Mouse (Mus musculus) left cerebral cortex, adult 18-20 months (tissue): ENCODE results near the gene Mpg. TPM values are rescaled to one million over a fixed set of nuclear protein-coding genes. Genes with fewer than 3 reads are reported as not detected.
A peak's percentile ranks its signal among the peaks of the same experiment; 100 is the strongest.
"Not testable (repeated sequence)": the region's sequence is repeated elsewhere in the genome, so short reads cannot be mapped to it uniquely, and the experiment has no call there.

ENCODE experiments used
- DNase-seq, 2 experiments: peaks; one replicate each; pipeline ENCODE4 v3.0.0; 2021 to 2022; ENCODE audit warnings: low spot score in 2 of 2, mixed read lengths in 1 of 2
- total RNA-seq, 2 experiments: library from RNA; stranded (reverse); gene quantifications; 2 replicates each; pipeline ENCODE4 v1.2.3; 2021

Gene Mpg
- total RNA-seq, 2 experiments from 2014 or later, result 18.2 to 21.3 TPM

DNA sequence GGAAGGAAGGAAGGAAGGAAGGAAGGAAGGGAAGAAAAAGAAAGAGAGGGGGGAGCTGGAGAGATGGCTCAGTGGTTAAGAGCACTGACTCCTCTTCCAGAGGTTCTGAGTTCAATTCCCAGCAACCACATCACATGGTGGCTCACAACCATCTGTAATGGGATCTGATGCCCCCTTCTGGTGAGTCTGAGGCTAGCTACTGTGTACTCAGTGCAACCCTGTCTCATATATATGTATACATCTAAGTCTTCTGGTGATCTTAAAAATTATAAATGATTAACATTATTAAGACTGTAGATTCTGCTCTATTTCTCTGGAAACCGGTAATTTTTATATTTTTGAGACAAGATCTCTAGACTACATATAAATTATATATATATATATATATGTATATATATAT is 25.3 kb upstream of the Mpg start:
- DNase-seq, result not testable (repeated sequence)

DNA sequence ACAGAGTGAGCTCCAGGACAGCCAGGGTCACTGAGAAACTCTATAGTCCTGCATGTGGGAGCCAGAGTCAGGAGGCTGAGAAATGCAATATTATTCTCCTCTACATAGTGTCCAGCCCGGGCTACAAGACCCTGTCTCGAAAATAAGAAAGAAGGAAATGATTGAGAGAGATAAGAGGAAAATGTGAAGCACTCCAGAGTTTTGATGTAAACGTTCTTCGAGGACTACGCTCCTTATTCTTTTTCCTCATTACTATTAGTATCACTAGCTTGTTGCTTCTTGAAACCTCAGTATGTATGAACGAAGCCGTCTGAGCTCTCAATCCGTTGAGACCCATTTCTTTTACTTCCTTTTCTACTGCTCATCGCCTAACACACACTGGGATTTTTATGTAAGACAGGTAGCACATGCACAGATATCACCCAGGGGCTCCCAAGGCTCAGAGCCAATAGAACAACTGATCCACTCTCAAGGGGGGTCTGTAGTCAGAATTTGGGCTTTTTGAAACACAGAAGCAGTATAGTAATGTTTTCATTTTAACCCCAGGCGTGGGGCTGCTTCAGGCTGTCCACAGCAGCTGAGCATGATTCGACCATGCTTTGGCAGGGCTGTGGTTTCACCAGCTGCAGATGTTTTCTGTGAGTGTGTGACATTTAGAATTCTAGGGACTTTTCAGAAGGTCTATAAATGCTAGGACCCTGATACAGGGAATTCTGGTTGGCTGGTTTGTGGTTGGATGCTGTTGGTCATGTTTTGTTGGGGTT is 24.2 kb upstream of the Mpg start:
- DNase-seq, result no peak

GRCm38 (mm10) chr11:32205058-32205873 is 21.0 kb upstream of the Mpg start, which contains the start of gene Snrnp25:
TSS of gene Snrnp25 (plus strand) at chr11:32205415.
- peak; percentile 93 to 95 for DNase-seq

DNA sequence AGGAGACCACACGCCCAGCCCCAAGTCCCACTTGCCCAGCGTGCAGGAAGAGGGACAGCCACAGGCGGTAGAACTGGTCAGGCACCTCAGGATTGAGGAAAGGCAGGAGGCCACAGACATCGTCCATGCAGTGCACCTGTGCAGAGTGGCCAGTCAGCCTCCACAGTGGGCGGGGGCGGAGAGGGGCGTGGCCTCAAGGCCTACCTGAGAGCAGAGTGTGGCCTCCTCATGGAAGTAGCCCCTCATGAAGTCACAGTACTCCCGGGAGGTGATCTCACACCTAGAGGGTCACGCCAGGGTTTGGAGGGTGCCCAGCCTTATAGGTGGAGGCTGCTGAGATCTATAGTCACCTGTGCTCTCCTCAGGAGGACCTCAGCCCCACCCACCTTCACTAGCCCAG is 15.7 kb upstream of the Mpg start:
- no peak for DNase-seq

GRCm38 (mm10) chr11:32215372-32216162 is 10.7 kb upstream of the Mpg start:
- no peak for DNase-seq

- DNase-seq, result peak; percentile 67 to 78
These were observed 9.5 kb upstream of the Mpg start for GRCm38 (mm10) chr11:32216851-32217250.

GRCm38 (mm10) chr11:32218501-32219050 is 7.7 kb upstream of the Mpg start:
- no peak for DNase-seq

DNA sequence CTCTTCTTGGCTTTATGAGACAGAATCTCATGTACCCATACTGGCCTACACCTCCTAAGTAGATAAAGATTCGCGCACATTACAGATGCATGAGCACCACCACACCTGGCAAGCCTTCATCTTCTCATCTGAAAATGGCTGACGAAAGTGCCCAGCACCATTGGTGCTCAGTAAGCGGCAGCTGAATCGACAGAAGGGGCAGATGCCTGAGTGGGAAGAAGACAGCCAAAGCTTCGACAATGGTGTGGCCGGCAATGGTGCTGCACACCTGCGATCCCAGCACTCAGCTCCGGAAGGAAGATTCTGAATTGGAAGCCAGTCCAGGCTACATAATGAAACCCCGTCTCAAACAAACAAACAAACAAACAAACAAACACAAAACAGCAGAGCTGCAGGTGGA is 7.0 kb upstream of the Mpg start:
- no peak for DNase-seq

DNA sequence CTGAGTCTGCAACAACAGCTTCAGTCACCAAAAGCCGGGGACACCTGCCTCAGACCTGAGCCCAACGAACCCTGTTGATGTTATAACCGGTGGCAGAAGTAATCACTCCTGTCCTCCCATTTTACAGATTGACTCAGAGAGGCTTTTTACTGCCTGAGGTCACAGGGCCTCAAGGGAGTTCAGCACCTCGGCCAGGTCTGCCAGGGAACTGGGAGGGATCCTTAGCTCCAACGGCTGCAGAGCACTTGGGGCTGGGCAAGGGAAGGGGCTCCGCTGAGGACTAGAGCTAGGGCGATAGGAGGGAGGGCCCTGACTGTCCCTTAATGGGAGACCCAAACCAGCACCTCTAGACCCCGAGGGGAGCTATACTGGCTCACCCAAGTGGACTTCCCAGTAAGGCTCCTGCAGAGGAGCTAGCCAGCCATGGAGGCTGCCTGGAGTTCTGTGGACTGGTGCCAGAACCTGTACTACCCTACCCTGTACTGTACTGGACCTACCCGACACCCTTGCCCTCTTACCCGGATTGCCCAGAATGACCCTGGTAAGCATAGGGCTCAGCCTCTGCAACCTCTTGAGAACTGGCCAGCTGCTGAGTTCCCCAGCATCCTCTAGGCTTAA is 5.6 kb upstream of the Mpg start:
- DNase-seq, result no peak

- no peak for DNase-seq
These were observed 4.9 kb upstream of the Mpg start for GRCm38 (mm10) chr11:32221225-32221950.

- no peak for DNase-seq
These were observed 4.3 kb upstream of the Mpg start, which contains the start of gene Rhbdf1 for GRCm38 (mm10) chr11:32221951-32222409. TSS of gene Rhbdf1 (minus strand) at chr11:32222300.

GRCm38 (mm10) chr11:32222570-32223194 is 3.6 kb upstream of the Mpg start:
- no peak for DNase-seq

GRCm38 (mm10) chr11:32223297-32223967 is 2.9 kb upstream of the Mpg start:
- DNase-seq, result no peak

- DNase-seq, result no peak
These were observed 1.7 kb upstream of the Mpg start for GRCm38 (mm10) chr11:32224468-32225139.

DNA sequence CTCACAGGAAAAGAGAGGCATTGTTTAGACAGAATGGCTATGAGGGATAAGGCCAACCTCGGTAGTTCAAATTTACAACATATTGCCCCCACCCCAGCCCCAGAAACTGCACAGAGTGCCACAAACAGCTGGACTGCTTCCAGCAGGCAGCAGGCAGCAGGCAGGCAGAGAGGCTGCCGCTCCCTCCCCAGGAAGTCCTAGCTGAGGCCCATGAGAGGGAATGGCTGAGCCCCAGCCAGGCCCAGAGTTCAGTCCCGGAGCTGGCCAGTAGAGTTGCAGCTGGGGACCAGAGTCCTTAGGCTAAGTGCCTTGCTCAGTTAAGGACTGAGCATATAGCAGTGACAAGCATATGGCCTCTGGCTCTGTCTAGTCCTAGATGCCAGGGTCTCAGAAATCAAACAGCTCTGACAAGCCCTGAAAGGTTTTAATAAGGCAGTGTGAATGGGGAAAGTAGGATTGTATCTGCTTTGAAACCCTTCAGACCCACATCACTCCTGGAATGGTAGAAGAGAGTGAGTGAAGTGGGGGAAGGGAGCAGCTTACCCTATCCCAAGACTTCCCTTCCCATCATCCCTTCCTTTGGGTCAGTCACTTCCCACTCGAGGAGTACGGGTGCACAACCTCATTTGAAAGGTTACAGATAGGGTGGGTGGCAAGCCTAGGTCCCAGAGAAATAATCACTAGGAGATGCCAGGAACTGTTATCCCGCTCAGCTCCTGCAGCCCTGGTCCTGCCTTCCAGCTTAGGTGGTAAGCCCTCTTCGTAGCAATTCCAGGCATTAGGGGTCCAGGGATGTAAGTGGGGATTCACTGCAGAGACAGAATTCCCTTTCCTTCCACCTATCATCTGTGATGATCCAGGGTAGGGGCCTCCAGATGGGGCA is 842 bp upstream of the Mpg start:
- no peak for DNase-seq

- no peak for DNase-seq
These were observed 736 bp downstream of the Mpg start for GRCm38 (mm10) chr11:32227041-32227440.

GRCm38 (mm10) chr11:32227555-32227954 is 1.2 kb downstream of the Mpg start:
- no peak for DNase-seq
